Mouse (Mus musculus) regulatory T cell (primary cell): ENCODE results near the gene Ndc1.
"Not testable (repeated sequence)": the region's sequence is repeated elsewhere in the genome, so short reads cannot be mapped to it uniquely, and the experiment has no call there.

Source experiments
- in situ Hi-C: fragments of 300-600 bp; cut with MboI, MseI; formaldehyde crosslinking; loops from one replicate; pipeline ENCODE4 v1.15.1; 2025; ENCODE audit warnings: high pct_unique_total_duplicates

Ndc1 gene

DNA sequence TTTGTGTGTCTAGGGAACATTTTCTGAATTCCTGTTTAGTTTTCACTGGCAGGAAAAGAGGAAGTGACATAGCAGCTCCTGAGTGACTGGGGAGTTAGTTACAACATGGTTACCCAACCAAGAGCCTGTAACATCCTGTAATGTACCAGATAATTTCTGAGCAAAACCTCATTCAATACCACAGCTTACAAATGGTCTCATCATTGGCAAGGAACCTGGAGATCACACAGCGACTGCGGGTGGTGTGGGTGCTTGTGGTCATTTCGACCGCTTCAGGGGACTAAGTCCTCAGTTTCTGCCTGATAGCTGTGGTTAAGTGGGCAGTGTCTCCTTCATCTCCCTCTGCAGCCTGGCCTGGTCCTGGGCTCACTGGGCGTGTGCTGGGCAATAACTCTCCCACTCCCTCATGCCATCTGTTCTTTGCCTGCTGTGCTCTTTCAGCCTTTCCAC is 3.4 kb upstream of the Ndc1 start:
- in situ Hi-C loops = no loop called here

DNA sequence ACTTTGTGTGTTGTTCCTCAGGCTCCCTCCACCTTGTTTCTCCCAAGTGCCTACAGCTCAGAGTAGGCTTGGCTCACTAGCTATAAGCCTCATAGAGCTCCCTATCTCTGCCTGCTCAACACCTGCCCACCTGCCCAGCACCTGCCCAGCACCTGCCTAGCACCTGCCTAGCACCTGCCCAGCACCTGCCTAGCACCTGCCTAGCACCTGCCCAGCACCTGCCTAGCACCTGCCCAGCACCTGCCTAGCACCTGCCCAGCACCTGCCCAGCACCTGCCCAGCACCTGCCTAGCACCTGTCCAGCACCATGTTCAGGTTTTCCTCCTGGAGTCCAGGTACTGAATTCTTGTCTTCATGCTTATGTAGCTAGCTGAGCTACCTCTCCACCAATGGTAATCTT is 1.2 kb upstream of the Ndc1 start:
- in situ Hi-C loops = not testable (repeated sequence)

DNA sequence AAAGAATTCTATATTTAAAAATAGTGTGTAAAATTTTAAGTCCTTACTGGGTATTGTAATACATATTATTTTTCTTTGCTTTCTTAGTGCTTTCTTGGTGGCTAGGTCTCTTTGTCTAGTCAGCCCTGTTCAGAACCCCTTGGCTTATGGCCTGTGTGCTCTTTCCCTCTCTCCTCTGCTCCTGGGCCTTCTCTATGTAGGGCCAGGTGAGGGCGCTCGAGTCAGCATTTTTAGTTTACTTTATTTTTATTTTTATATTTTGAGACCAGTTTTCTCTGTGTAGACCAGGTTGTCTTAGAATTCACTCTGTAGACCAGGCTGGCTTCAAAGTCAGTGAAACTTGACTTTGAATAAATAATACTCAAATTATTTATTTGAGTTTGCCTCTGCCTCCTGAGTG is 4.7 kb downstream of the Ndc1 start:
- in situ Hi-C loops = no loop called here

- in situ Hi-C loops = loop anchor here (25.0 kb wide), 1 partner anchor 1188 kb away; no protein-coding TSS in a partner anchor
Measured at GRCm38 (mm10) chr4:107374677-107375076, 7.1 kb downstream of the Ndc1 start.

DNA sequence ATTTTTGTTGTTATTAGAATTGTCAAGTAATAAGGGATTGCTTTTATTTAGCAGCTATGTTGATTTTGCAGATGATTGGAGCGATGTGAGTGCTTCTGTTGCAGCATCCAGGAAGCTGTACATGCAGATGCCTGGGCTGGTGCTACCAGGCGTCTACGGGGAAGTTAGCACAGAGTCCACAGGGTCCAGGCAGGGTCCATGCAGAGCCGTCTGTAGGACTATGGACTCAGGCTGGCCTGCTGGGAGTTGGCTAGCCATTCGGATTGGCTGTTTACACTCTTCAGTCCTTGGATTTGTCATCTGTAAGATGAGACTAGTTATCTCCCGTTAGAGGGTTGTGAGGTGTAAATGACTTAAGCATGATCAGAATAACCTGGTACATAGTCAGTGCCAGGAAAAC is 11.4 kb downstream of the Ndc1 start:
- in situ Hi-C loops = loop anchor here (25.0 kb wide), 1 partner anchor 1183 kb away; no protein-coding TSS in a partner anchor

- in situ Hi-C loops = loop anchor here (10.0 to 25.0 kb wide), 2 partner anchors 966 to 1181 kb away; no protein-coding TSS in a partner anchor
Measured at GRCm38 (mm10) chr4:107380871-107381270, 13.3 kb downstream of the Ndc1 start.

DNA sequence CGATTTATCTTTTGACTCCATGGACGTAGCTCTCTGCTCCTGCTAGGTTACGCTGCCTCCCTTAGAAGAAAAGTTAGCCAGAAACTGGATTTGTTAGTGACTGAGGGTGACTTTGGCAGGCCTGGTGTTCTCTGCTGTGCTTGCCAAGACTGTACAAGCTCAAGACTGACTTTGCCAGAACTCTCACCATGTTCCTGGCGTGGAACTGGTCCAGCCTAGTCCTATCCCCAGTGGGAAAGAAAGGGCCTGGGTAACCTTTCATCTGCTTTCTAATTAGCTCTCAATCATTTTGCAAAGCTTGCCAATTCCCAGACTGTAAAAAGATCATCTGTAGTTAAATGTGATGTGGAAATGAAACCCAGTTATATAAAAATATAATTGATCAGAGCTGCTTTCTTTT is 19.5 kb downstream of the Ndc1 start:
- in situ Hi-C loops = loop anchor here (10.0 to 25.0 kb wide), 2 partner anchors 972 to 1175 kb away; no protein-coding TSS in a partner anchor

- in situ Hi-C loops = loop anchor here (10.0 to 25.0 kb wide), 2 partner anchors 973 to 1175 kb away; no protein-coding TSS in a partner anchor
Measured at GRCm38 (mm10) chr4:107387465-107387864, 19.9 kb downstream of the Ndc1 start.

DNA sequence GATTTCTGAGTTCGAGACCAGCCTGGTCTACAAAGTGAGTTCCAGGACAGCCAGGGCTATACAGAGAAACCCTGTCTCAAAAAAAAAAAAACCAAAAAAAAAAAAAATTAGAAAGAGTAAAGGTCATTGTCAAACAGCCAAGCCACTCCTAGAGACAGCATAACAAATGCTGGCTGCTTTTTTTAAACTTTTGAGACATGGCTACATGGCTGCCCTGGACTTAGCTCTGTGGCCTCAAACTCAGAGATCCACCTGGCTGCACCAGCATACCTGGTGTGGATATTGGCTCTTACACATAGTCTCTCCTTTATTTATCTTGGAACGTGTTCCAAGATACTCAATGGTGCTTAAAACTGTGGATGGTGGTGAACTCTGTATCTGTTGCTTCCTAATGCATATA is 20.7 kb downstream of the Ndc1 start:
- in situ Hi-C loops = loop anchor here (10.0 to 25.0 kb wide), 2 partner anchors 973 to 1174 kb away; no protein-coding TSS in a partner anchor

DNA sequence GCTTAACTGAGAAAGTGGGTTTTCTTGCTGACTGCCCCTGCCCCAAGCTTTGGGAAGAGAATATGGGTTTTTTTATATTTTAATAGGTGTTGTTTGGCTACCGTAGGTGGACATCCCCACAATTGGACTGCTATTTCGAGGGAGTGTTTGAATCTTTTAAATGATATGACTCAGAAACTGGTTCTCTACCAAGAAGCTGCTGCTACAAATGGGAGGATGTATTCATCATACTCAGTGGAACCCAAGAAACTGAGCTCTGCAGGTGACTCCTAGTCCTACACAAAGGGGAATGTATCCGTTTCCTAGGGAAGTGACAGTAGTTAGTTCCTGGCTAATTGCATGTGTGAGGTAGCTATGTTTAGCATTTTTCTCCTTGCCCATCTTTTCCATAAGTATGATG is 21.8 kb downstream of the Ndc1 start:
- in situ Hi-C loops = loop anchor here (10.0 to 25.0 kb wide), 2 partner anchors 975 to 1173 kb away; no protein-coding TSS in a partner anchor

DNA sequence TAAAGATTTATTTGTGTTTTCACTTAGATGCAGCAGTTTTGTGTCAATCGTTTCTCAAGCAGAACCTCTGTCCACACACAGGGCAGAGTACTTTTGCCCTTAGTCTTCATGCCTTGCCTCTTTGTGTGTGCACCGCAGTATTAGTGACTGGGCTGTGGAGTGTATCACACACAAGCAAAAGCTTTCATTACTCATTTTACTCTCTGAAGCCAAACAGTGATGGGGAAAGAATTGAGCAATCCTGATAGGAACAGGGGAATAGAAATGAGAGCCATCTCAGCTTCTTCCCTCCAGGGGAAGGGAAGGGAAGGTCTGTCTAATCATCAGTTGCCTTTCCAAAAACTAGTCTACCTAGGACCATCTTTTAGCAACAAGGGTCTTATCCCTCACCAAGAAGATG is 26.2 kb downstream of the Ndc1 start:
- in situ Hi-C loops = loop anchor here (25.0 kb wide), 1 partner anchor 1169 kb away; no protein-coding TSS in a partner anchor

DNA sequence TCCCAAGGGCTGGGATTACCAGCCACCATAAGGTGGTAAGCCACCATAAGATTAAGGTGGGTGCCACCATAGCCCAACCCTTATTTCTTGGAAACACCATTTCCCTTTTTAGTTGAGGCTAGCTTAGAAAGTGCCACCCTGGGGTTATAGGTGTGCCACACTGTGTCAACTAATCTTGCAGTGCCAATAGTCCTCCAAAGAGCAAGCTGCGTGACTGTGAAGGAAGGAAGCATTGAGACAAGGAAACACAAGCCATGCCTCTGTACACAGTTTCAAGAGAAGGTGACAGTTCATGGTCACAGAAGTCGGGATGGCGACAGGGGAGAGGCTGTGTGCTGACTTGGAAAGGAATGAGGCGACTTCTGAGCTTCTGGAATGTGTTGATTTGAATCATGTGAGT is 52.6 kb downstream of the Ndc1 start:
- in situ Hi-C loops = no loop called here

DNA sequence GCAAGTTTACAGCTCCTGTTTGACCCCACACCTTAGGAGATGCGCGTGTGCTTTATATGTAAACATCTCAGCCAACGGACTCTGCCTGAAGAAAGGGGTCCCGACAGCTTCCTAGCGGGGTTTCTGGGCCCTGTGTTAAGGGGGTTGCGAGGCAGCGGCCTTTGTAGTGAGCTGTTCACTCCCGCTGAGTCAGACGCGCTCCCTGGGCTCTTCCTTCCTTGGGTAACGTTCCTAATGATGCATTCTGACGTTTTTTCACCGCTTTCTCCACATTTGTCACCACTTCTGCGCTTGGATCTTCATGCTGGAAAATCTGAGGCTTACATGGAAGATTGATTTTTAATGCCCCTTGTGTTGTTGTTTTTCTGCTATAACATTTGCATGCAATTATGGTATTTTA is 54.1 kb downstream of the Ndc1 start:
- in situ Hi-C loops = no loop called here

DNA sequence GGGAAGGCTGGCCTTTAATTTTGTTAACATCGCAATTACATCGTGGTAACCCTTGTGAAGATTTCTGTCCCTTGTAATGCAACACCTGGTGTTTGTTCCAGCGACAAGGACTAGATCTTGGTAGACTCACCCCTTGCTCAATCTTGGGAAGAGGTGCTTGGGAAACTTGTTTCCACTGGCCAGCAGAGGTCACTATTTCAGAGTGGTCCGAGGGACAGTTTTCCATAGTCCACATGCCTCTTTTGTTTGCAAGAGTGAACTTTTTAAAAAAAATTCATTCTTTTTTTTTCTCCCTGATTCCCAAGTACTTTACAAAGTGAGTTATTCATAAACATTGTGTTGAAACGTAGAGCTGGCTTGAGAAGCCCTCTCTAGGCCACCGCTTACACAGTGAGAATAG is 54.6 kb downstream of the Ndc1 start:
- in situ Hi-C loops = no loop called here

DNA sequence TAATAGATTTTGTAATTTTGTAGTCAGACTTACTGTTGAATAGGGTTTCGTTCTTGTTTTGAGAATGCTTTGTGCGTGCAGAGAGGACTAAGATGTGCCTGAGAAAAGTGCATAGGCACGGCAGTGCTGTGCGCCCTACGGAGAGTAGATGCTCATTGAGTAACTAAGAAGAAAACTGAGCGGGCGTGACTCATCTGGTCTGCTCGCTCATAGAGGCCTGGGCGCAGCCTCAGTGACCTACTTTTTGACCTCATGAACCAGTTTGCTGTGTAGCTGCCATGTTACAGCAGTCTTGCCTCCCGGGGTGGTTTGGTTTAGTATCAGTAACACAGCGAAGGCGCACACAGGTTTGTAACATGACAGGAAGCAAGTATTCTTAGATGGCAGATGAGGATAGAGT is 58.0 kb downstream of the Ndc1 start:
- in situ Hi-C loops = no loop called here

DNA sequence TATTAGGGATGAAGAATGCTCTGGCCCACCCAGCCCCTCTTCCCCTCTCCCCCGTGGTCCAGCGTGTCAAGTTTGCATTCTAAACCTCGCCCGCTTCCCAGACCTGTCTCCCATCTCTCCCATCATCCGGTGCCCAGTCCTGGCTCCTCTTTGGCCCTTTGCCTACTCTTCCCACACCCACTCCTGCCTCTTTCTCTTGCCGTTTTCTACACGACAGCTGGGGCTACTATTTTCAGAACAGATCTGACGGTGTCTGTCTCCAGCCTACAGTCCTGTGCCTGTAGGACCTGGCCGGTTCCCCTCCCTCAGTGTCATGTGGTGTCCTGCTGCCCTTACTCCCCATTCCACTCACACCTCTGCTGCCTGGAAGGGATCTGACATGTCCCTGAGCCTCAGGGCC is 59.0 kb downstream of the Ndc1 start:
- in situ Hi-C loops = no loop called here

GRCm38 (mm10) chr4:107432717-107433116 is 65.1 kb downstream of the Ndc1 start:
- in situ Hi-C loops = no loop called here

DNA sequence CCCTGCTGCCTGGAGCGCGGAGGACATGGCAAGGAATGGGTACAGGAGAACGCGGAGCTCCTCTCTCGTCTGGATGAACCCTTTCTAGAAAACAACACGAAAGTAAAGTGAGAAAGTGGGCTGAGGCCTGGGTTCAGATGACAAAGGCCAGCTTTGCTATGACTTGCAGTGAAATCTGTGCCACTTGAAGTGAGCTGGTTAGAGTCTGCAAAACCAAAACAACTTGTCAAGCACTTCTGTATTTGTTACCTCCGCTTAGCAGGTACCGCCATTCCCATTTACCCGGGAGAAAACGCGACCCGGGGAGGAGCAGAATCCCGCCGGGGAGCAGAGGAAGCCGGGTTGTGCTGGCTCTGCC is 66.4 kb downstream of the Ndc1 start:
- in situ Hi-C loops = no loop called here

DNA sequence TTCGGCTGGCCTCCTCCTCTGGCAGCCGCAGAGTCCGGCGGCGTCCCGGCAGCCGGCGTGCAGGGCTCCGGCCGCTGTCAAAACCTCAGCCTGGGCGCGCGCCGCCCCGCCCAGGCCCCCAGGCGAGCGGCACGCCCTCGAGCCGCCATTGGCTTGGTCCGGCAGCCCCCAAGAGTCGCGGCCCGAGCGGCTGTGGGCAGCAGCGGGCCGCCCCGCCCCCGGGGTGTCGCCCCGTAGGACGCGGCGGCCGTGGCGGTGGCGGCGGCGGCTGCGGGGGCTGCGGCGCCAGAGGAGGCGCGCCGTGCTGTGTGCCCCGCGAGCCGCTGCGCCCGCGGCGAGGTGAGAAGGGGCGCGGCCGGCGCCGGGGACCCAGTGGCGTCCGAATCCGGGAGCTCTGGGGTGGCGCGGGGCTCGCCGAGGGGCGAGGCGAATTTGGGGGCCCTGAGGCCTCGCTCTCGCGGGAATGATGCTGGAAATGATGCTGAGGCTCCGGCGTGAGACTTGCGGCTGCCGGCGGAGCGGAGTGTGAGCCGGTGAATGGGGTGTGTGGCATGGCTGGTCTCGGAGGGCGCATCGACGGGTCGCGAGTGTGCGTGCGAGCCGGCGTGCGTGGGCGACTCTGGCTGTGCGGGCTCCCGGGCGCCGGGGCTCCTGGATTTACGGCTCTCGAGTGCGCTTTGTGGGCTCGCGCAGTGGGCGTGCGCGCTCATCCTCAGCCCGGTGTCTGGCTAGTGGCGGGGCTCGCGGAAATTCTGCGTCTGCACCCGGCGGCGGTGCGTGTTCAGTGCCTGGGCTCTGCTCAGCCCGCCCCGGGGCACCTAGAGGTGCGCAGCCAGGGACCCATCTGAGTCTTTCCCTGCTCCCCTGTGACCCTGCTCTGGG is 67.0 kb downstream of the Ndc1 start, which contains the start of gene Glis1:
Gene Glis1, plus strand, starts transcription at position 236 of the 882 bp plus-strand sequence.
- in situ Hi-C loops = no loop called here

GRCm38 (mm10) chr4:107435238-107435946 is 67.8 kb downstream of the Ndc1 start:
- in situ Hi-C loops = no loop called here

DNA sequence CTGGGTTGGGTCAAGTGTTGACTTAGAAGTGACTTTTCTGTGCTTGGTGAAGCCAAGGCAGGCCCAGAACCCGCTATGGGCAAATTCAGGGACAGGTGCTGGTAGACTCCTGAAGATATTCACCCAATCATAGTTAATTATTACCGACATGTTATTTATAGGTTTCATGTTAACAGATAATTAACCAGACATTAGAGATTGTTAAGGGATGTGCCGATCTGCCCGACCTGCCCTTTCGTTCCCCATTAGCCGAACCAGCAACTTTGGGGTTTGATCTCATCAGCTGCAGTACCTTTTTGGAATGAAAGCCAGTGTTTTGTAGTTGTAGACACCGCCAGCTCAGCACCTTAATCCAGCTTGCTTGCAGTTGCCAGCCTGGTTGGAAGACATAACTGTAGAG is 68.9 kb downstream of the Ndc1 start:
- in situ Hi-C loops = no loop called here

DNA sequence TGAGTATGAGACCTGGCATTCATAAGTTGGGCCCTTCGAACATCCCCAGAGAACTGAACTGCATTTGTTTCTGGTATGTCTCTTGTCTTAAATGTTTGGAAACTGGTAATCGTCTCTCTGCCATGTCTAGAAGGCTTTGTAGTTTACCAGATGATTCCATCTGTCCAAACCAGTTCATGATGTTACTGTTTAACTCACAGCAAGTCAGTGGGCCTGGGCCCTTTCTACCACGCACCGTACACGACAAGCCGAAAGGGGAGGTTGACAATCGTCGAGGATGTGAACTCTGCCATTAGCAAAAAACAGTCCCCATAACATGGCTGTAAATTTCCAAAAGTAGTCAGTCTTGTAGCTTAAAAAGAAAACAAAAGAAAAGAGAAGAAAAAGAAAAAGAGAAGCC is 71.2 kb downstream of the Ndc1 start:
- in situ Hi-C loops = no loop called here
